Mouse (Mus musculus): ENCODE measurements around the gene Pstpip1. TPM values are rescaled to one million over a fixed set of nuclear protein-coding genes. Genes with fewer than 3 reads are reported as not detected.

Pstpip1 gene
- total RNA-seq, 2 experiments from 2014 or later: 25.9 to 122 TPM

- ATAC-seq (replicated peaks; ENCODE audit: poor library complexity): no peak
Observed at GRCm38 (mm10) chr9:56146326-56146923, 56.7 kb downstream of the Pstpip1 start.

DNA sequence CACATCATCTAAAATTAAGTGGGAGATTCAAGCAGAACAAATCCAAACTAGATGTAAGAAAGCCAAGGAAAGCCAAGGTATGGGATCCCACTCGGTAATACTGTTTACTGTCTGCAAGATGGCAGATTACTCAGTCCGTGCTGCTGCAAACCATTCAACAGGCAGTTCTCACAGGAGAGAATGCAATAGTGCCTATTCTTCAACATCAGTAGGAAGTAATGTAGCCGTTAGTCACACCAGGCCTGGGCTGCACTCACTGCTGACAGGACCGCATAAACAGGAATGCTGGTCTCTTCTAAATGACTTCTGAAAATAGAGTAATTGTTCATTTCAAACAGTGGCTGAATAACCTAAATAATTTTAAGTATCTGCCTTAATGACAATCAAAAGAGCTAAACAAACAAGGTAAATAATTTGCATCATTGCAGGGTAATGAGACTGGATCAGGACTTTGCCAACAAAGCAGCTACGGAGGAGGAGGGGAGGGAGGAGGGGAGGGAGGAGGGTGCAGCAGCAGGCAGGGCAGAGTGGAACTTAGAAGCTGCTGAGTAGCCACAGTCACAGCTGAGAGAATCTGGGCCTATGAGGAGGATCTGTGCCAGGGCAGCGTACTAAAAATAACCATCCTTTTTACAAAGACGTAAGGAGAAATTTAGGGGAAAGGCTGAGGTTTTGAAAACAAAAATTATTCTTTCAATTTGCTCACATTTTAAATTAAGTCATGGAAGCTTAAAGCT is 62.2 kb downstream of the Pstpip1 start:
- ATAC-seq (replicated peaks; ENCODE audit: poor library complexity): no peak

DNA sequence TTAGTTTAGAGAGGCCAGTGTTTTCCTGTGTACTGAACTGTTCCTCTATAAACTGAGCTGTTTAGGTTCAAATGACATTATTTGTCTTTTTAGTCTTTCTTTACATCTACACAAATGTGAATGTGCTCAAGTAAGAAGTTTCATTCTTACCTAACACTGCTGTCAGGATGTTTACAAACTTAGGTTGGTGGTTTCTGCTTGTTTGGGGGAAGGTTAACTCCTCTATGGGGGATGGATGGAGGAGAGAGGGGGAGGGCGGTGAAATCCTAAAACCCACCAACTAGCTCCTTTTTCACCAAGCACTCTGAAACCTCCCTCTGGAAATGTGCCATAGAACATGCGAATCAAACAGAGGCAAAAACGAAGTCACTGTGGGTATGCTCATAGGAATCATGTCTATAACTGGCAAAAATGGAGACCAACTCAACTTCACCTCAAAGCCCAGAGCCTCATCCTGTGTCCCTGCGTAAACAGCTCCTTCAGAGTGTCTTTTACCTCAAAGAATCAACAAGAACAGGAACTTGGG is 62.8 kb downstream of the Pstpip1 start:
- no peak for ATAC-seq (replicated peaks; ENCODE audit: poor library complexity)

DNA sequence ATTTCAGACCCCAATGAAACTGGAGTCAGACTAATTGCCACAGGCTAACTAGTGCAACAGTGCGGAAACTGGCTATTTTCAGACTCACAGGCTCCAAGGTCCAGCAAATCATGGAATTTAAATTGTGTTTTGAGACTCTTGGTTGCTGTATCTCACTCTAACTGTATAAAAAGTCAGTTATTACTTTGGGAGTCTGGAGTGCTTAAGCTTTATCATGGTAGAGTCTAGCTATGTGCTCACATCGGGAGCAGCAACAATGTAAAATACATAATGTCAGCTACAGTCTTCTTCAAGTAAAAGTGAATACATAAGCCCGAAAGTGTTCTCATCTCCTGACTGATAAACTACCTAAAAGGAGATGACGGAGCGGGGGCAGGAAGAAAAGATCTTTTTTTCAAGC is 64.8 kb downstream of the Pstpip1 start:
- no peak for ATAC-seq (replicated peaks; ENCODE audit: poor library complexity)

DNA sequence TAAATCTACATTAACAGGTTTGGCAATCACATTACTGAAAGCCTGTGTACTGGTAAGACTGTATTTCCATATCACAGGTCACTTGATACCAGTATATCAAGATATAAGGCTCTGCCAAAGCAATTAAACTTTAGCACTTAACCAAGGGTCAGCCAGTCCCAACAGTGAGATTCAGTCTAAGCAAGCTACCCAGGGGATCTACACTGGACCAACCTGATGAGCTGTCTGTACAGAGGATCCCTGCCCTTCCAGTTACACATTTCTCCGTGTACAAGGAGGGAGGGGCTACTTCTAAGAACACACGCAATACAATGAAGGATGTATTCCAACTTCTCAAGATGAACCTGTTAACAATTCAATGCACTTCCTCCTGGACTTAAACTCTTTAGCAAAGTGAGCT is 68.3 kb downstream of the Pstpip1 start:
- no peak for ATAC-seq (replicated peaks; ENCODE audit: poor library complexity)

DNA sequence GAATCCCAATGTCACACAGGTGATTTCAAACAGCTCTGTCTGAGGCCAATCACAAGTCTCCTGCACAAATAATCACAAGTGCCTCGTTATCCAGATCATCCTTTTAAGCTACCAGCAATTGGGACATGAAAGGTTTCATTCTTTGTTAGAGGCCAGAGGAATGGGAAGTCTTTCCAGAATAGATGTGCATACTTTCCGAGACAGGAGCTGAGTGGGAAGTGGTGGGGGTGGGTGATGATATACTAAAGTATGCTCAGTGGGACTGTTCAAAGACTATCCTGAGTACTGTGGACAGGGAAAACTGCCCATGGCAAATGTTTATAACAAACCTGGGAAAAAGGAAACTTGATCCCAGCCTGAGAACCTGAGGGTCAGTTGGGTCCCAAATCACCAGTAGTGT is 69.7 kb downstream of the Pstpip1 start:
- no peak for ATAC-seq (replicated peaks; ENCODE audit: poor library complexity)

- peak; percentile 95 for ATAC-seq (replicated peaks; ENCODE audit: poor library complexity)
Observed at GRCm38 (mm10) chr9:56160341-56161141, 70.8 kb downstream of the Pstpip1 start.

DNA sequence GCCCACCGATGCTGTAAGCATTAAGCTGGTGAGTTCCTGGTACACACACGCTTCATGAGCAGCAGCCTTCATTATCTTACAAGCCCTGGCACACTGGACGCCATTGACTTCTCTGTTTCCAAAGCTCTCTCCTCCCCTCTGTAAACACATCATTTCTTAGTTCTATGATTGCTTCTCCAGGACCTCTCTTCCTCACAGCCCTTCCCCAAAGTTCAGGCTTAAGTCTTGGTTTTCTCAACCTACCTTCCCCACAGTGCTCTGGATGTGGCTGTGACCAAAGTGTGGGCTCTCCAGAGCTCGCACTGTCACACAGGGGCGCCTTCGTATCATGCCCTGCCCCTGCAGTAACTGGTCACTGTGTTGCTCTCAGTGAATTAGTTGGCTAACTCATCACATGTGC is 75.6 kb downstream of the Pstpip1 start, which contains the start of gene Tspan3:
Gene Tspan3, minus strand, starts transcription at position 101 of the 400 bp plus-strand sequence.
- ATAC-seq (replicated peaks; ENCODE audit: poor library complexity): no peak

DNA sequence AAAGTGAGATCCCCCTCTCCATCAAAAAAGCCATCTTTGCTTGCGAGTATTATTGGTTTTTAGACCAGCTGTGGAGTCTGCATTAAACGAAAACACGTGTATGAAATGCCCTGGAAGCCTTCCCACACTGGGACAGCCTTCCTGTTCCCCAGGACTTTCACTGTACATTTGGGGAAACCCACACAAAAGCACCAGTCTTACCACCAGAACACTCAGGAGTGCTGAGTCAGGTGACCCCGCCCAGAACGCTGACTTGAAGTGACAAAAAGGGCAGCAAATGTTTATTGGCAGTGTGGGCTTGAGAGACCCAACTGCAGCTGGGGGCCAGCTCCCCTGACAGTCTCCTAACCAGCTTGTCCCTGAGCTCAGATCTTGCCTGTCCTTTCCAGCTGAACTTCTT is 76.4 kb downstream of the Pstpip1 start:
- peak; percentile 50; the same call in 1 of the 2 replicates for ATAC-seq (replicated peaks; ENCODE audit: poor library complexity)

GRCm38 (mm10) chr9:56167690-56168089 is 77.9 kb downstream of the Pstpip1 start:
- no peak for ATAC-seq (replicated peaks; ENCODE audit: poor library complexity)

GRCm38 (mm10) chr9:56175316-56175715 is 85.6 kb downstream of the Pstpip1 start:
- no peak for ATAC-seq (replicated peaks; ENCODE audit: poor library complexity)

GRCm38 (mm10) chr9:56177354-56177753 is 87.6 kb downstream of the Pstpip1 start:
- no peak for ATAC-seq (replicated peaks; ENCODE audit: poor library complexity)

Other genes with a start within 250 kb of the Pstpip1 start
- gene Scaper, start 151.8 kb upstream of the Pstpip1 start, total RNA-seq (2015): 3.2 and 5.6 TPM in 2 replicates
- 9.0 and 11.5 TPM in 2 replicates for gene Scaper, start 151.8 kb upstream of the Pstpip1 start, total RNA-seq (2017)
- gene 4930563M21Rik, start 79.4 kb upstream of the Pstpip1 start, total RNA-seq (2015): not detected in 2 replicates
- gene 4930563M21Rik, start 79.4 kb upstream of the Pstpip1 start, total RNA-seq (2017): not detected in 2 replicates
- gene Rcn2, start 48.1 kb upstream of the Pstpip1 start, total RNA-seq (2015): 52.7 and 60.6 TPM in 2 replicates
- gene Rcn2, start 48.1 kb upstream of the Pstpip1 start, total RNA-seq (2017): 38.8 and 42.1 TPM in 2 replicates
- gene Tspan3, start 75.5 kb downstream of the Pstpip1 start, total RNA-seq (2015): 54.4 and 56.4 TPM in 2 replicates
- 37.2 and 37.6 TPM in 2 replicates for gene Tspan3, start 75.5 kb downstream of the Pstpip1 start, total RNA-seq (2017)

Data from megakaryocyte progenitor cell, adult 5-6 weeks (primary cell).